Mouse (Mus musculus) ES-Bruce4 (cell line): ENCODE measurements at regions not wholly inside any gene's neighbourhood (a gene's known extent, or its start where the extent isn't known, plus 50 kb on each side); places are given as distances from the start of the nearest gene placed in this dataset.

Experiments used
- H3K27ac ChIP-seq: 2 replicates; pipeline ENCODE4 v1.5.1; 2012; ENCODE audit warnings: low read length, inconsistent platforms; ENCODE audit not compliant: insufficient read depth
- H3K27me3 ChIP-seq: 2 replicates; pipeline ENCODE4 v1.6.1; 2012; ENCODE audit warnings: mild to moderate bottlenecking, low read length, inconsistent platforms; ENCODE audit not compliant: control insufficient read depth, poor library complexity, insufficient read depth, severe bottlenecking
- H3K36me3 ChIP-seq: 2 replicates; pipeline ENCODE4 v1.6.1; 2012; ENCODE audit warnings: inconsistent platforms, mild to moderate bottlenecking, low read length, moderate library complexity; ENCODE audit not compliant: control insufficient read depth, poor library complexity, insufficient read depth, severe bottlenecking
- H3K4me1 ChIP-seq: one replicate; pipeline ENCODE4 v1.8.1; 2011; ENCODE audit warnings: low read length; ENCODE audit not compliant: control insufficient read depth, insufficient read depth
- H3K4me3 ChIP-seq: 2 replicates; pipeline ENCODE4 v1.5.1; 2011; ENCODE audit warnings: low read depth, mild to moderate bottlenecking, low read length
- H3K9ac ChIP-seq: 2 replicates; pipeline ENCODE4 v1.6.1; 2012; ENCODE audit warnings: low read depth, mild to moderate bottlenecking, inconsistent platforms; ENCODE audit not compliant: poor library complexity, severe bottlenecking
- H3K9me3 ChIP-seq: replicated peaks from 2 replicates; pipeline ENCODE4 v1.6.1; 2012; ENCODE audit warnings: mild to moderate bottlenecking, low read length, inconsistent platforms; ENCODE audit not compliant: control insufficient read depth, poor library complexity, insufficient read depth, severe bottlenecking
- CTCF ChIP-seq: IDR thresholded peaks from one replicate; pipeline ENCODE4 v1.8.1; 2011; ENCODE audit warnings: low read depth, low read length
- EP300 ChIP-seq: IDR thresholded peaks from 2 replicates; pipeline ENCODE4 v1.6.1; 2011; ENCODE audit warnings: low read depth, low read length; ENCODE audit not compliant: insufficient read depth
- POLR2A ChIP-seq: IDR thresholded peaks from one replicate; pipeline ENCODE4 v1.8.1; 2011; ENCODE audit warnings: low read length; ENCODE audit not compliant: insufficient read depth

- H3K27ac ChIP-seq, result no peak overlapping the region
- H3K9ac ChIP-seq, result no peak overlapping the region
- no peaks in the 10 kb centered on the region for H3K27me3 ChIP-seq
- H3K9me3 ChIP-seq, result peaks cover 6% of the 10 kb centered on the region; the same call in 1 of the 2 replicates
- no peaks in the 10 kb centered on the region for H3K4me1 ChIP-seq
- TF ChIP-seq EP300 (no peak), POLR2A (no peak), CTCF (no peak)
- no peaks in the 10 kb centered on the region for H3K36me3 ChIP-seq
- no peak overlapping the region for H3K4me3 ChIP-seq
These were observed 572.0 kb upstream of the Sall1 start for GRCm38 (mm10) chr8:89615863-89616558.

GRCm38 (mm10) chr8:89609074-89609473, 565.1 kb upstream of the Sall1 start:
- H3K4me1 ChIP-seq, result no peaks in the 10 kb centered on the region
- no peaks in the 10 kb centered on the region for H3K27me3 ChIP-seq
- no peaks in the 10 kb centered on the region for H3K36me3 ChIP-seq
- H3K9me3 ChIP-seq, result peaks cover 6% of the 10 kb centered on the region; the same call in 1 of the 2 replicates
- H3K27ac ChIP-seq, result no peak overlapping the region
- no peak overlapping the region for H3K4me3 ChIP-seq
- no peak overlapping the region for H3K9ac ChIP-seq
- TF ChIP-seq CTCF (no peak), EP300 (no peak), POLR2A (no peak)

GRCm38 (mm10) chr8:89605905-89606468, 562.0 kb upstream of the Sall1 start:
- Histone ChIP-seq H3K9ac (no peak overlapping the region), H3K4me3 (no peak overlapping the region), H3K27ac (no peak overlapping the region), H3K36me3 (no peaks in the 10 kb centered on the region), H3K27me3 (no peaks in the 10 kb centered on the region), H3K9me3 (no peaks in the 10 kb centered on the region), H3K4me1 (no peaks in the 10 kb centered on the region)
- TF ChIP-seq CTCF (no peak), EP300 (no peak), POLR2A (no peak)

GRCm38 (mm10) chr8:89604461-89604860, 560.5 kb upstream of the Sall1 start:
- Histone ChIP-seq H3K4me1 (no peaks in the 10 kb centered on the region), H3K9me3 (no peaks in the 10 kb centered on the region), H3K27ac (no peak overlapping the region), H3K27me3 (no peaks in the 10 kb centered on the region), H3K36me3 (no peaks in the 10 kb centered on the region), H3K9ac (no peak overlapping the region), H3K4me3 (no peak overlapping the region)
- TF ChIP-seq CTCF (no peak), POLR2A (no peak), EP300 (no peak)

GRCm38 (mm10) chr8:89596380-89596779, 552.4 kb upstream of the Sall1 start:
- Histone ChIP-seq H3K9me3 (no peaks in the 10 kb centered on the region), H3K4me3 (no peak overlapping the region), H3K36me3 (no peaks in the 10 kb centered on the region), H3K9ac (no peak overlapping the region), H3K27me3 (no peaks in the 10 kb centered on the region), H3K4me1 (no peaks in the 10 kb centered on the region), H3K27ac (no peak overlapping the region)
- TF ChIP-seq CTCF, result no peak
- TF ChIP-seq EP300, result no peak
- no peak for TF ChIP-seq POLR2A

- no peaks in the 10 kb centered on the region for H3K36me3 ChIP-seq
- no peak overlapping the region for H3K9ac ChIP-seq
- no peaks in the 10 kb centered on the region for H3K27me3 ChIP-seq
- H3K4me3 ChIP-seq, result no peak overlapping the region
- H3K9me3 ChIP-seq, result no peaks in the 10 kb centered on the region
- TF ChIP-seq CTCF (no peak), EP300 (no peak), POLR2A (no peak)
- H3K27ac ChIP-seq, result no peak overlapping the region
- H3K4me1 ChIP-seq, result no peaks in the 10 kb centered on the region
These were observed 539.1 kb upstream of the Sall1 start for GRCm38 (mm10) chr8:89583091-89583490.
